Mouse (Mus musculus): ENCODE measurements around the gene Iba57. TPM values are rescaled to one million over a fixed set of nuclear protein-coding genes. Genes with fewer than 3 reads are reported as not detected.

The Iba57 gene
- polyA plus RNA-seq, 1 experiment from 2014 or later, result 4.9 TPM

GRCm38 (mm10) chr11:59131348-59131919, 32.1 kb downstream of the Iba57 start:
- no peak for ATAC-seq (ENCODE audit: insufficient number of reproducible peaks, insufficient read depth, low FRiP score, low read depth)
- no peaks in the 10 kb centered on the region for H3K9me3 ChIP-seq (ENCODE audit: control insufficient read depth, low read length)
- H3K4me2 ChIP-seq (ENCODE audit: low read length), result no peak overlapping the region
- no peak overlapping the region for H3K27ac ChIP-seq (replicated peaks in 1 of 2; ENCODE audit: control insufficient read depth in 1 of 2, insufficient read depth in 1 of 2, low read depth in 2 of 2, low read length in 2 of 2)
- peaks cover 28% of the 10 kb centered on the region for H3K27me3 ChIP-seq (ENCODE audit: control insufficient read depth, insufficient read depth, low read length)
- no peak overlapping the region for H3K9ac ChIP-seq (ENCODE audit: low read length)
- H3K4me1 ChIP-seq (ENCODE audit: control insufficient read depth in 2 of 2, insufficient read depth in 2 of 2, low read length in 2 of 2), result peaks cover 18 to 24% of the 10 kb centered on the region in 2 experiments; a peak in 3 of 4 replicates
- peaks cover 78% of the 10 kb centered on the region for H3K36me3 ChIP-seq (ENCODE audit: control insufficient read depth, insufficient read depth, low read length)
- WGBS, result 72% methylated on average over 18 of the region's 18 CpGs
- H3K4me3 ChIP-seq (ENCODE audit: control insufficient read depth in 1 of 2, insufficient read depth in 1 of 2, low read depth in 1 of 2, low read length in 2 of 2), result no peak overlapping the region

DNA sequence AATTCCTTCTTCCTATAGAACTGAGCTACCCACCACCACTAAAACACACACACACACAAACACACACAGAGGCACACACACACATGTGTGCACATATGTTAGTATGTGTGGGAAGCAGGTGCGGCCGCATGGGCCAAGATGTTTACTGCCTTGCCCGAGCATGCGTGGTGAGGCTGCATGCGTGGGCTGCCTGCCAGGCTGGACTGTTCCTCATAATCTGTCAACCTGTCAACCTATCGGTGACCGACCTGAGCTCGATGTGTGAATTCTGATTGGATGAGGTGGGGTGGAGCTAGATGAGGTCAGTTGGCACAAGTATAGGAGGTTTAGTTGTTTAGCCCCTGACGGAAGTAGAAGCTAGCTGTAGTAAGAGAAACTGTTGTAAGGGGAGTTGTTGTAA, 32.8 kb downstream of the Iba57 start:
- H3K27ac ChIP-seq (replicated peaks in 1 of 2; ENCODE audit: control insufficient read depth in 1 of 2, insufficient read depth in 1 of 2, low read depth in 2 of 2, low read length in 2 of 2), result no peak overlapping the region
- no peak overlapping the region for H3K4me2 ChIP-seq (ENCODE audit: low read length)
- peaks cover 11 to 17% of the 10 kb centered on the region in 2 experiments; a peak in 3 of 4 replicates for H3K4me1 ChIP-seq (ENCODE audit: control insufficient read depth in 2 of 2, insufficient read depth in 2 of 2, low read length in 2 of 2)
- no peak for ATAC-seq (ENCODE audit: insufficient number of reproducible peaks, insufficient read depth, low FRiP score, low read depth)
- no peak overlapping the region for H3K9ac ChIP-seq (ENCODE audit: low read length)
- H3K36me3 ChIP-seq (ENCODE audit: control insufficient read depth, insufficient read depth, low read length), result peaks cover 80% of the 10 kb centered on the region
- 66% methylated on average over 9 of the region's 9 CpGs for WGBS
- no peak overlapping the region for H3K4me3 ChIP-seq (ENCODE audit: control insufficient read depth in 1 of 2, insufficient read depth in 1 of 2, low read depth in 1 of 2, low read length in 2 of 2)
- no peaks in the 10 kb centered on the region for H3K9me3 ChIP-seq (ENCODE audit: control insufficient read depth, low read length)
- peaks cover 22% of the 10 kb centered on the region for H3K27me3 ChIP-seq (ENCODE audit: control insufficient read depth, insufficient read depth, low read length)

GRCm38 (mm10) chr11:59105945-59106344, 57.6 kb downstream of the Iba57 start:
- no peak for ATAC-seq (ENCODE audit: insufficient number of reproducible peaks, insufficient read depth, low FRiP score, low read depth)
- no peak overlapping the region for H3K27ac ChIP-seq (replicated peaks in 1 of 2; ENCODE audit: control insufficient read depth in 1 of 2, insufficient read depth in 1 of 2, low read depth in 2 of 2, low read length in 2 of 2)
- peaks cover 5% of the 10 kb centered on the region; the same call in 1 of the 2 replicates for H3K9me3 ChIP-seq (ENCODE audit: control insufficient read depth, low read length)
- no peaks in the 10 kb centered on the region for H3K27me3 ChIP-seq (ENCODE audit: control insufficient read depth, insufficient read depth, low read length)
- H3K4me2 ChIP-seq (ENCODE audit: low read length), result no peak overlapping the region
- H3K36me3 ChIP-seq (ENCODE audit: control insufficient read depth, insufficient read depth, low read length), result peaks cover 91% of the 10 kb centered on the region
- 91% methylated on average over 5 of the region's 5 CpGs for WGBS
- H3K4me3 ChIP-seq (ENCODE audit: control insufficient read depth in 1 of 2, insufficient read depth in 1 of 2, low read depth in 1 of 2, low read length in 2 of 2), result no peak overlapping the region
- H3K4me1 ChIP-seq (ENCODE audit: control insufficient read depth in 2 of 2, insufficient read depth in 2 of 2, low read length in 2 of 2), result no peaks in the 10 kb centered on the region
- H3K9ac ChIP-seq (ENCODE audit: low read length), result no peak overlapping the region

Other genes with a start within 250 kb of the Iba57 start
- 0.07 TPM in 1 of 2 replicates, not detected in the other for gene Btnl10, start 245.8 kb downstream of the Iba57 start, polyA plus RNA-seq (2014; fragmentation: Nextera tagmentation; extraction: Ambion mirVana)
- gene Rnf187, start 224.8 kb downstream of the Iba57 start, polyA plus RNA-seq (2014; fragmentation: Nextera tagmentation; extraction: Ambion mirVana), result 208 and 213 TPM in 2 replicates
- gene Hist3h2ba, start 214.8 kb downstream of the Iba57 start, polyA plus RNA-seq (2014; fragmentation: Nextera tagmentation; extraction: Ambion mirVana), result 8.9 and 16.0 TPM in 2 replicates
- gene Hist3h2a, start 209.1 kb downstream of the Iba57 start, polyA plus RNA-seq (2014; fragmentation: Nextera tagmentation; extraction: Ambion mirVana), result 34.0 and 40.8 TPM in 2 replicates
- 0.11 and 0.47 TPM in 2 replicates for gene Trim17, start 209.1 kb downstream of the Iba57 start, polyA plus RNA-seq (2014; fragmentation: Nextera tagmentation; extraction: Ambion mirVana)
- gene Trim11, start 185.6 kb downstream of the Iba57 start, polyA plus RNA-seq (2014; fragmentation: Nextera tagmentation; extraction: Ambion mirVana), result 33.4 and 36.1 TPM in 2 replicates
- gene Obscn, start 27.3 kb downstream of the Iba57 start, polyA plus RNA-seq (2014; fragmentation: Nextera tagmentation; extraction: Ambion mirVana), result 69.1 and 69.4 TPM in 2 replicates
- gene Gjc2, start 19.5 kb upstream of the Iba57 start, polyA plus RNA-seq (2014; fragmentation: Nextera tagmentation; extraction: Ambion mirVana), result 0.23 and 0.39 TPM in 2 replicates
- 133 and 136 TPM in 2 replicates for gene Guk1, start 28.5 kb upstream of the Iba57 start, polyA plus RNA-seq (2014; fragmentation: Nextera tagmentation; extraction: Ambion mirVana)
- 131 and 133 TPM in 2 replicates for gene Mrpl55, start 38.7 kb upstream of the Iba57 start, polyA plus RNA-seq (2014; fragmentation: Nextera tagmentation; extraction: Ambion mirVana)
- 20.0 and 22.1 TPM in 2 replicates for gene 2310033P09Rik, start 44.6 kb upstream of the Iba57 start, polyA plus RNA-seq (2014; fragmentation: Nextera tagmentation; extraction: Ambion mirVana)
- gene Arf1, start 64.5 kb upstream of the Iba57 start, polyA plus RNA-seq (2014; fragmentation: Nextera tagmentation; extraction: Ambion mirVana), result 556 and 557 TPM in 2 replicates
- gene Wnt3a, start 127.0 kb upstream of the Iba57 start, polyA plus RNA-seq (2014; fragmentation: Nextera tagmentation; extraction: Ambion mirVana), result not detected in 2 replicates
- gene Wnt9a, start 143.2 kb upstream of the Iba57 start, polyA plus RNA-seq (2014; fragmentation: Nextera tagmentation; extraction: Ambion mirVana), result 0.97 and 1.2 TPM in 2 replicates
- not detected in 2 replicates for gene Prss38, start 211.9 kb upstream of the Iba57 start, polyA plus RNA-seq (2014; fragmentation: Nextera tagmentation; extraction: Ambion mirVana)

All from heart, embryonic 14.5 days (tissue).